Mouse (Mus musculus) neutrophil, adult 59 days (primary cell): ENCODE data around the gene Ifit3b. TPM values are rescaled to one million over a fixed set of nuclear protein-coding genes. Genes with fewer than 3 reads are reported as not detected.

Source experiments
- total RNA-seq, 2 experiments: library from RNA; stranded (reverse); gene quantifications; 1 replicate in 1 of 2; 2 replicates in 1 of 2; pipeline ENCODE4 v1.2.4; 2023

Ifit3b gene
- total RNA-seq, result 1 to 10 TPM; 1.4 to 2.7 TPM

DNA sequence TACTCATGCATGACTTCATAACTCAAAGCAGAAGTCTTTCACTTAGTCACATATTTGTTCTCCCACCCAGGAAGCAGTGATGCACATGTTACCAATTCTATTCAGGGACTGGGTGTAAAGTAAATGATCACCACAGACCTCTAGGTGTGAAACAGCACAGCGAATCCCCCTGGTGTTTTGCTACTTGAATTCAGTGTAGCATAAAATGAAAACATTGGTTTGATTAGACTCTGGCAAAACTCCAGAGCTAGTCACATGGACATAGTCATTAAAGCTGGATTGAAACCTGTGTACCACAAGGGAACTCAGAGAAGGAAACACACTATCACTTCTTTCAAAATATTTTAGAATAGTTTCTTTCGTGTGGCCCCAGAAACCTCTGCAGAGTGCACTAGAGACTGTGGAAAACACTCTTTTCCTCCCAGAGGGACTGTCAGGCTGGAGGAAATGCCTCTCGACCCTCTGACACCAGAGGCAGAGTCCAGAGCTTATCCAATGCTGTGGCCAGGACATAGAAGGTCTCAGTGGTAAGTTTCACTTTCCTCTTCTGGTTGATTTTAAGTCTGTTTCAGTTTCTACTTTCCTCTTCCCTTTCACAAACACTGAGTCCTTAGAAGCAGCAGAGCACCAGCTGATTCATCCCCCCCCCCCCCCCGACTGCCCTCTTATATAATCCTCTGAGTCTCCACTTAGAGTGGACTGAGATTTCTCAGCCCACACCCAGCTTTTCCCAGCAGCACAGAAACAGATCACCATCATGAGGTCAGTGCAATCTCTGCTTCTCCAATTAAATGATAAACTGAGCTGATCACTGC, at the start of gene Ifit3b:
Ifit3b (plus strand) TSS at position 734 of the 815 bp plus-strand sequence.

DNA sequence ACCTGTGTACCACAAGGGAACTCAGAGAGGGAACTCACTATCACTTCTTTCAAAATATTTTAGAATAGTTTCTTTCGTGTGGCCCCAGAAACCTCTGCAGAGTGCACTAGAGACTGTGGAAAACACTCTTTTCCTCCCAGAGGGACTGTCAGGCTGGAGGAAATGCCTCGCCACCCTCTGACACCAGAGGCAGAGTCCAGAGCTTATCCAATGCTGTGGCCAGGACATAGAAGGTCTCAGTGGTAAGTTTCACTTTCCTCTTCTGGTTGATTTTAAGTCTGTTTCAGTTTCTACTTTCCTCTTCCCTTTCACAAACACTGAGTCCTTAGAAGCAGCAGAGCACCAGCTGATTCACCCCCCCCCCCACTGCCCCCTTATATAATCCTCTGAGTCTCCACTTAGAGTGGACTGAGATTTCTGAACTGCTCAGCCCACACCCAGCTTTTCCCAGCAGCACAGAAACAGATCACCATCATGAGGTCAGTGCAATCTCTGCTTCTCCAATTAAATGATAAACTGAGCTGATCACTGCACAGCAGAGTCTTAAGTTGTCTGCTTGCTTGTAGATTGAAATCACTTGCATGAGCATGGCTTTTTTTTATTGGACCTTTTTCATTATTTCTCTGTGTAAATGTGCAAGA, 24.5 kb upstream of the Ifit3b start, which contains the start of gene Ifit3:
Ifit3 (plus strand) TSS at position 406 of the 641 bp plus-strand sequence.

GRCm38 (mm10) chr19:34601888-34602287, 5.9 kb upstream of the Ifit3b start, which contains the start of gene Ifit1bl1:
Ifit1bl1 (minus strand) TSS chr19:34601956.

GRCm38 (mm10) chr19:34640623-34641022, 32.9 kb downstream of the Ifit3b start, which contains the start of the genes Ifit1bl2 and Ifit1:
Ifit1bl2 (minus strand) TSS chr19:34640743.
Ifit1 (plus strand) TSS chr19:34640871.

Other genes with a start within 250 kb of the Ifit3b start
- gene Ch25h, start 132.8 kb upstream of the Ifit3b start, total RNA-seq, result not detected
- 10 to 100 TPM; 58.2 to 68.5 TPM for gene Lipa, start 80.5 kb upstream of the Ifit3b start, total RNA-seq
- 1 to 10 TPM; 4.1 to 4.4 TPM for gene Ifit2, start 57.3 kb upstream of the Ifit3b start, total RNA-seq
- 1 to 10 TPM; 2.9 to 7.7 TPM for gene Ifit3, start 24.4 kb upstream of the Ifit3b start, total RNA-seq
- under 1 TPM; 0.62 to 0.95 TPM for gene Ifit1bl1, start 6.0 kb upstream of the Ifit3b start, total RNA-seq
- gene Ifit1bl2, start 32.8 kb downstream of the Ifit3b start, total RNA-seq, result 10 to 100 TPM; 15.4 to 18.9 TPM
- 1 to 10 TPM; 3.2 to 3.5 TPM for gene Ifit1, start 32.9 kb downstream of the Ifit3b start, total RNA-seq
- gene Slc16a12, start 139.3 kb downstream of the Ifit3b start, total RNA-seq, result not detected